Mouse (Mus musculus): ENCODE measurements around the gene Gm20388.

GRCm38 (mm10) chr8:122436586-122437125 lies 2526.0 kb downstream of the Gm20388 start:
- TF ChIP-seq CTCF (IDR thresholded peaks at IDR 0.05; ENCODE audit: control insufficient read depth, insufficient read depth, low read length) (no peak), POLR2A (IDR thresholded peaks at IDR 0.05; ENCODE audit: borderline replicate concordance, control insufficient read depth, low read depth, low read length) (no peak)

All from bone marrow, adult 2 months (tissue).